Mouse (Mus musculus) hematopoietic multipotent progenitor cell, adult 10-12 weeks (in vitro differentiated cells): ENCODE measurements around the gene Col25a1. TPM values are rescaled to one million over a fixed set of nuclear protein-coding genes. Genes with fewer than 3 reads are reported as not detected.

Experiments used
- polyA plus RNA-seq: library from polyadenylated mRNA; stranded (reverse); fragments of >175 nt; gene quantifications from 2 replicates; pipeline ENCODE4 v1.2.3, GENCODE M21; 2012; ENCODE audit warnings: low replicate concordance

Col25a1 gene
- polyA plus RNA-seq: 0.03 TPM in 1 of 2 replicates, not detected in the other

GRCm38 (mm10) chr3:130131201-130131600 is at the start of gene Col25a1:
Gene Col25a1, plus strand, starts transcription at chr3:130131501.

GRCm38 (mm10) chr3:130617439-130617898 is 486.2 kb downstream of the Col25a1 start, which contains the start of gene Etnppl:
Gene Etnppl, plus strand, starts transcription at chr3:130617448.

Other genes with a start within 250 kb of the Col25a1 start
- 13.0 and 15.3 TPM in 2 replicates for gene Casp6, start 230.1 kb upstream of the Col25a1 start, polyA plus RNA-seq
- gene Mcub, start 161.3 kb upstream of the Col25a1 start, polyA plus RNA-seq: 17.2 and 33.5 TPM in 2 replicates
- gene Sec24b, start 69.9 kb upstream of the Col25a1 start, polyA plus RNA-seq: 63.2 and 105 TPM in 2 replicates